Mouse (Mus musculus) CD4-positive naive resting alpha-beta T cell, adult 76 days (primary cell): ENCODE data around the gene Sfi1. TPM values are rescaled to one million over a fixed set of nuclear protein-coding genes. Genes with fewer than 3 reads are reported as not detected.

ENCODE experiments used
- total RNA-seq: library from RNA; stranded (reverse); gene quantifications from one replicate; pipeline ENCODE4 v1.2.4, GENCODE M21; 2023

Gene Sfi1
- total RNA-seq: 94.6 TPM

GRCm38 (mm10) chr11:3193363-3193762 is at the start of gene Sfi1:
Gene Sfi1, minus strand, starts transcription at chr11:3193463.

DNA sequence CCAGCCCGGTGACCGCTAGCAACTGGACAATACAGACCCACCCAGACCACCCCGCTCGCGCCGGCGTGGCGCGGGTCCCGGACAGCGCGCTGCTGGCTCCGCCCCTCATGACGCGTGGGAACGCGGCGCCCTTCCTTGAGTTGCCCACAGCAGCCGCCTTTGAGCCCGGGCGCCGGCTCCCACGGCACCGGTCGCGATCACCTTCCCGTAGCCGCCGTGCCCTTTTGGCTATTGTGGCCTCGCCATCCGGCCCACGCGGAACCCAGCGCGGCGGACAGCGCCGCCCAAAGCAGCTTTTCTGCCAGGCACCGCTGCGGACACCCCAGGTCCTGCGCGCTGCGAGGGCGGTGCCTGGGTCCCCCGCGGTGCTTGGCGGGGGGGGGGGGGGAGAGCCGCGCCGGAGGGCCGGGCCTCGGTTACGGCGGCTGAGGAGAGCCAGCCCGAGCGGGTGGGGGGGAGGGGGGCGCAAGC is 9.0 kb upstream of the Sfi1 start, which contains the start of gene Eif4enif1:
Gene Eif4enif1, plus strand, starts transcription at position 162 of the 471 bp plus-strand sequence.

Other genes starting within 250 kb of the Sfi1 start
- 67.6 TPM for gene Eif4enif1, start 8.9 kb upstream of the Sfi1 start, total RNA-seq
- gene Drg1, start 73.0 kb upstream of the Sfi1 start, total RNA-seq: 56.1 TPM
- 86.1 TPM for gene Patz1, start 95.4 kb upstream of the Sfi1 start, total RNA-seq
- 378 TPM for gene Pik3ip1, start 136.9 kb upstream of the Sfi1 start, total RNA-seq
- 87.4 TPM for gene Limk2, start 215.7 kb upstream of the Sfi1 start, total RNA-seq